Mouse (Mus musculus) thymus, adult 2 months (tissue): Measurements from ENCODE around the gene Cyb5b.

ENCODE experiments used
- CTCF ChIP-seq: fragments of 200-500 bp; IDR thresholded peaks from 2 replicates; pipeline ENCODE4 v1.5.1; 2012; ENCODE audit warnings: mild to moderate bottlenecking, control low read depth, low read length, moderate library complexity, borderline replicate concordance; ENCODE audit not compliant: control insufficient read depth, poor library complexity, insufficient read depth; ENCODE audit errors: extremely low read depth
- POLR2A ChIP-seq: fragments of 200-500 bp; IDR thresholded peaks from 2 replicates; pipeline ENCODE4 v1.6.1; 2012; ENCODE audit warnings: mild to moderate bottlenecking, low read length, control low read depth, moderate library complexity; ENCODE audit not compliant: control insufficient read depth, poor library complexity, insufficient read depth; ENCODE audit errors: extremely low read depth

DNA sequence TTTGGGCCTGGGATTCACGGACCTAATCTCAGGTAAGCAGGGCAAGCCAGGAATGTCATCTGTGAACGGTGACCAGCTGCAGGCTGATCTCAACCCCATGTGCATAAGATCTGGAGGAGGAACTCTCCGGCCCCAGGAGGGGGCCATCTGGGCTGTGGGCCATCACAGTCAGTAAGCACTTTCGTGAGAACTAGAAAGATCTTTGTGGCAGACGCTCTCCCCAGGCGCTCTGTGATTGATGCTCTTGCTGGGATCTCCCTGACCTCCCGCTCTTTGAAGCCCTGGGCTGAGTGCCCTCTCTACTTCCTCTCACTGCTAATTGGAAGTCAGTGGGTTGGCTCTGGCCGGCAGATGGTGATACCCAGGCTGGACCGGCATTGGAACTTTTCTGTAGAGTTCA lies 75.7 kb downstream of the Cyb5b start:
- TF ChIP-seq CTCF (no peak), POLR2A (no peak)
